Mouse (Mus musculus): Measurements from ENCODE around the gene Me3.

The Me3 gene

GRCm38 (mm10) chr7:89632342-89633251 is at the start of gene Me3:
Gene Me3 (plus strand): TSS chr7:89632392.
- DNase-seq = peak; percentile 2 to 7

GRCm38 (mm10) chr7:89590039-89590438 is 42.2 kb upstream of the Me3 start:
- no peak for DNase-seq

GRCm38 (mm10) chr7:89590542-89591251 is 41.5 kb upstream of the Me3 start:
- DNase-seq = no peak

GRCm38 (mm10) chr7:89595813-89596212 is 36.4 kb upstream of the Me3 start:
- no peak for DNase-seq

GRCm38 (mm10) chr7:89605589-89606536 is 26.3 kb upstream of the Me3 start:
- no peak for DNase-seq

- no peak for DNase-seq
Measured at GRCm38 (mm10) chr7:89607329-89607728, 24.9 kb upstream of the Me3 start.

GRCm38 (mm10) chr7:89611236-89611635 is 21.0 kb upstream of the Me3 start:
- no peak for DNase-seq

- no peak for DNase-seq
Measured at GRCm38 (mm10) chr7:89616235-89616634, 16.0 kb upstream of the Me3 start.

GRCm38 (mm10) chr7:89623331-89623730 is 8.9 kb upstream of the Me3 start:
- no peak for DNase-seq

- no peak for DNase-seq
Measured at GRCm38 (mm10) chr7:89627393-89627792, 4.8 kb upstream of the Me3 start.

- DNase-seq = no peak
Measured at GRCm38 (mm10) chr7:89628006-89628405, 4.2 kb upstream of the Me3 start.

GRCm38 (mm10) chr7:89629006-89629405 is 3.2 kb upstream of the Me3 start:
- DNase-seq = no peak

- DNase-seq = no peak
Measured at GRCm38 (mm10) chr7:89629914-89630313, 2.3 kb upstream of the Me3 start.

GRCm38 (mm10) chr7:89630796-89631195 is 1.4 kb upstream of the Me3 start:
- no peak for DNase-seq

- DNase-seq = no peak
Measured at GRCm38 (mm10) chr7:89640533-89640932, 8.3 kb downstream of the Me3 start.

GRCm38 (mm10) chr7:89640944-89641661 is 8.9 kb downstream of the Me3 start:
- DNase-seq = no peak

GRCm38 (mm10) chr7:89645015-89645414 is 12.8 kb downstream of the Me3 start:
- DNase-seq = no peak

GRCm38 (mm10) chr7:89647864-89648263 is 15.7 kb downstream of the Me3 start:
- no peak for DNase-seq

GRCm38 (mm10) chr7:89657183-89657582 is 25.0 kb downstream of the Me3 start:
- no peak for DNase-seq

- no peak for DNase-seq
Measured at GRCm38 (mm10) chr7:89657692-89658212, 25.6 kb downstream of the Me3 start.

GRCm38 (mm10) chr7:89664197-89664596 is 32.0 kb downstream of the Me3 start:
- DNase-seq = no peak

GRCm38 (mm10) chr7:89666361-89666760 is 34.2 kb downstream of the Me3 start:
- DNase-seq = no peak
